In the genomic region with DNA sequence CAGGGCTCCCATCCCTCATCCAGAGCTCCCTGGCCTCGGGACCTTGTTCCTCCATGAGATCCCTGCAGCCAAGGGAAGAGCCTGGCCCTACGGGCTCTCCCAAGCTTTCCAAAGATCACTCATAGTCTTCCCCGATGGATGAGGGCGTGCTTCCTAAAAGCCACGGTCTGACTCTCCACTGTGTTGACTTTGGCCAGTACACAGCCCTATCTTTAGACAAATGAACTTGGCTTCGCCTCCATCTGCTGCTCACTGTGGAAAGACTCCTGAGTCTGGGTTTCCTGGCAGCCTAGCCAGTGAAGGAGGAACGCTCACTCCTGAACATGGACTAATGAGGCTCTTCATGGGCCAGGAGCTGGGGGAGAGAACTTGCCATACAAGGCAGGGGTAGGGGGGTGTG, we compare ENCODE assay signal across 8 mouse cellular contexts.
DNase-seq lines count a peak whose midpoint lies in the region; ATAC-seq and TF ChIP-seq lines count a peak whose summit lies in the region.

No protein-coding gene starts in this region.

- no peak overlapping the region for H3K9ac ChIP-seq in intestine, embryonic 15.5 days
- H3K9ac ChIP-seq in intestine, postnatal 0 days (ENCODE audit: low read depth, low read length) = no peak overlapping the region
- no peak overlapping the region for H3K9ac ChIP-seq in forebrain, postnatal 0 days

- DNase-seq in cerebellum, postnatal 36 days = peak; percentile 59 to 66
- DNase-seq in heart, postnatal 4 days = peak; percentile 65
- peak; percentile 49 for DNase-seq in lung, postnatal 36 days
- DNase-seq in forebrain, postnatal 0 days = no peak
- no peak for DNase-seq in layer of hippocampus, postnatal 14 days (ENCODE audit: low spot score in 2 of 2)
- DNase-seq in MN1 (ENCODE audit: low spot score) = no peak

- 70% methylated on average over 7 of the region's 7 CpGs for WGBS in intestine, embryonic 15.5 days
- WGBS in intestine, postnatal 0 days = 64% methylated on average over 7 of the region's 7 CpGs
- WGBS in forebrain, postnatal 0 days = 85% methylated on average over 7 of the region's 7 CpGs

- no peak for TF ChIP-seq CTCF in intestine, postnatal 0 days (IDR thresholded peaks at IDR 0.05; ENCODE audit: low read depth)
- no peak for TF ChIP-seq CTCF in forebrain, postnatal 0 days (IDR thresholded peaks at IDR 0.05; ENCODE audit: low read depth)

- no peaks in the 10 kb centered on the region for H3K4me1 ChIP-seq in intestine, embryonic 15.5 days (replicated peaks)
- no peaks in the 10 kb centered on the region for H3K4me1 ChIP-seq in intestine, postnatal 0 days (replicated peaks; ENCODE audit: control insufficient read depth, insufficient read depth, low read length)
- no peaks in the 10 kb centered on the region for H3K4me1 ChIP-seq in forebrain, postnatal 0 days (ENCODE audit: insufficient read depth)

- 0 out of 2 replicates have a peak, but pooled peaks have one; percentile 20 for ATAC-seq in intestine, embryonic 15.5 days
- no peak for ATAC-seq in intestine, postnatal 0 days
- no peak for ATAC-seq in forebrain, postnatal 0 days

- H3K4me2 ChIP-seq in intestine, embryonic 15.5 days (replicated peaks) = no peak overlapping the region
- no peak overlapping the region for H3K4me2 ChIP-seq in intestine, postnatal 0 days (replicated peaks; ENCODE audit: low read depth)
- no peak overlapping the region for H3K4me2 ChIP-seq in forebrain, postnatal 0 days (ENCODE audit: low read depth)

- no peaks in the 10 kb centered on the region for H3K27me3 ChIP-seq in intestine, embryonic 15.5 days (replicated peaks)
- no peaks in the 10 kb centered on the region for H3K27me3 ChIP-seq in intestine, postnatal 0 days (replicated peaks; ENCODE audit: control insufficient read depth, insufficient read depth, low read length)
- H3K27me3 ChIP-seq in forebrain, postnatal 0 days (ENCODE audit: insufficient read depth, low read length) = no peaks in the 10 kb centered on the region

- H3K4me3 ChIP-seq in intestine, embryonic 15.5 days (replicated peaks) = no peak overlapping the region
- no peak overlapping the region for H3K4me3 ChIP-seq in intestine, postnatal 0 days (ENCODE audit: low read depth, low read length)
- H3K4me3 ChIP-seq in forebrain, postnatal 0 days (ENCODE audit: low read depth, low read length) = no peak overlapping the region

- no peaks in the 10 kb centered on the region for H3K9me3 ChIP-seq in intestine, embryonic 15.5 days
- H3K9me3 ChIP-seq in intestine, postnatal 0 days (ENCODE audit: control insufficient read depth) = no peaks in the 10 kb centered on the region
- no peaks in the 10 kb centered on the region for H3K9me3 ChIP-seq in forebrain, postnatal 0 days (ENCODE audit: low read length)

- H3K36me3 ChIP-seq in intestine, embryonic 15.5 days = peaks cover 15% of the 10 kb centered on the region; the same call in 1 of the 2 replicates
- H3K36me3 ChIP-seq in intestine, postnatal 0 days (ENCODE audit: control insufficient read depth, insufficient read depth) = 0 out of 2 replicates have a peak, but pooled peaks cover 12% of the 10 kb centered on the region
- H3K36me3 ChIP-seq in forebrain, postnatal 0 days (ENCODE audit: insufficient read depth) = no peaks in the 10 kb centered on the region

- no peak overlapping the region for H3K27ac ChIP-seq in intestine, embryonic 15.5 days
- no peak overlapping the region for H3K27ac ChIP-seq in intestine, postnatal 0 days (ENCODE audit: low read depth, low read length)
- no peak overlapping the region for H3K27ac ChIP-seq in forebrain, postnatal 0 days (ENCODE audit: low read depth, low read length)

Comparison
In these comparisons a context has a peak if more than half of its experiments do, and no peak if none do; other contexts are left out.
1. DNase-seq: peak in cerebellum, postnatal 36 days (2 of 2), heart, postnatal 4 days (single experiment) and lung, postnatal 36 days (single experiment); none in forebrain, postnatal 0 days (single experiment), layer of hippocampus, postnatal 14 days (0 of 2) and MN1 (single experiment).